Mouse (Mus musculus) G1E (cell line): Measurements from ENCODE around the gene Sfn. TPM values are rescaled to one million over a fixed set of nuclear protein-coding genes. Genes with fewer than 3 reads are reported as not detected.

Experiments used
- ATAC-seq: 2 replicates; pipeline ENCODE4 v1.8.0; 2016; ENCODE audit warnings: mild to moderate bottlenecking; ENCODE audit not compliant: insufficient number of reproducible peaks, poor library complexity, low FRiP score, severe bottlenecking; ENCODE audit errors: extremely low read depth
- DNase-seq: peaks from one replicate; pipeline ENCODE4 v3.0.0; 2012; ENCODE audit warnings: low spot score
- H3K27me3 ChIP-seq: 2 replicates; pipeline ENCODE4 v1.6.1; 2012; ENCODE audit warnings: mild to moderate bottlenecking, low read length, inconsistent platforms; ENCODE audit not compliant: insufficient read depth
- H3K36me3 ChIP-seq: replicated peaks from 2 replicates; pipeline ENCODE3; 2012; ENCODE audit warnings: mild to moderate bottlenecking, inconsistent platforms
- H3K4me1 ChIP-seq: 2 replicates; pipeline ENCODE4 v1.6.1; 2012; ENCODE audit warnings: low read depth, low read length, inconsistent platforms, mixed read lengths; ENCODE audit not compliant: insufficient read depth
- H3K4me3 ChIP-seq: 2 replicates; pipeline ENCODE4 v1.5.1; 2012; ENCODE audit warnings: low read depth, mild to moderate bottlenecking, inconsistent platforms, low read length, moderate library complexity, mixed read lengths
- H3K9me3 ChIP-seq: replicated peaks from 2 replicates; pipeline ENCODE4 v1.6.1; 2012; ENCODE audit warnings: inconsistent platforms
- CTCF ChIP-seq: IDR thresholded peaks from 2 replicates; pipeline ENCODE4 v1.5.1; 2012; ENCODE audit warnings: low read depth, low read length, inconsistent platforms, mixed read lengths
- GATA1 ChIP-seq: IDR thresholded peaks from 2 replicates; pipeline ENCODE4 v1.6.1; 2012; ENCODE audit warnings: borderline replicate concordance, low read length, inconsistent platforms, mixed read lengths
- GATA2 ChIP-seq: IDR thresholded peaks from 2 replicates; pipeline ENCODE4 v1.6.1; 2012; ENCODE audit warnings: low read depth, low read length, inconsistent platforms, borderline replicate concordance
- POLR2AphosphoS5 ChIP-seq: IDR thresholded peaks from 2 replicates; pipeline ENCODE4 v1.6.1; 2012; ENCODE audit warnings: low read depth, low read length, inconsistent platforms; ENCODE audit not compliant: insufficient replicate concordance
- TAL1 ChIP-seq: conservative IDR thresholded peaks from 2 replicates; pipeline ENCODE4 v1.6.1; 2012; ENCODE audit warnings: low read depth, low read length, inconsistent platforms, mixed read lengths
- polyA plus RNA-seq: library from polyadenylated mRNA; stranded (reverse); fragments of >175 nt; gene quantifications from 2 replicates; pipeline ENCODE4 v1.2.3, GENCODE M21; 2012
- total RNA-seq, 2 experiments: library from RNA; stranded (forward) in 1 of 2; stranded (reverse) in 1 of 2; fragments of 200-1000 nt in 1 of 2; fragments of >200 nt in 1 of 2; fragmentation: Nextera tagmentation in 1 of 2; gene quantifications; 2 replicates each; pipeline ENCODE4 v1.2.3; 2014 to 2017

Gene Sfn
- total and polyA plus RNA-seq, 3 experiments = 0.66 to 3.4 (median 1.3) TPM

GRCm38 (mm10) chr4:133624830-133625229 is 22.9 kb upstream of the Sfn start:
- ATAC-seq (no peak), DNase-seq (no peak)
- H3K36me3 ChIP-seq = peaks cover 43% of the 10 kb centered on the region

GRCm38 (mm10) chr4:133622161-133622695 is 20.3 kb upstream of the Sfn start:
- TF ChIP-seq TAL1 = no peak
- no peak for TF ChIP-seq GATA1
- no peak for TF ChIP-seq GATA2
- no peak for TF ChIP-seq CTCF
- no peak for TF ChIP-seq POLR2AphosphoS5
- ATAC-seq (no peak), DNase-seq (no peak)
- Histone ChIP-seq H3K4me1 (peaks cover 16% of the 10 kb centered on the region; the same call in 1 of the 2 replicates), H3K4me3 (no peak overlapping the region), H3K9me3 (no peaks in the 10 kb centered on the region), H3K36me3 (peaks cover 48% of the 10 kb centered on the region), H3K27me3 (no peaks in the 10 kb centered on the region)

More at GRCm38 (mm10) chr4:133624830-133625229, 22.9 kb upstream of the Sfn start:
- no peak for TF ChIP-seq TAL1
- no peak for TF ChIP-seq GATA1
- TF ChIP-seq CTCF = no peak
- TF ChIP-seq POLR2AphosphoS5 = no peak
- no peak for TF ChIP-seq GATA2
- no peak overlapping the region for H3K4me3 ChIP-seq
- peaks cover 12% of the 10 kb centered on the region; the same call in 1 of the 2 replicates for H3K4me1 ChIP-seq
- no peaks in the 10 kb centered on the region for H3K9me3 ChIP-seq
- H3K27me3 ChIP-seq = no peaks in the 10 kb centered on the region

GRCm38 (mm10) chr4:133620668-133621067 is 18.7 kb upstream of the Sfn start:
- Histone ChIP-seq H3K4me3 (no peak overlapping the region), H3K4me1 (peaks cover 15% of the 10 kb centered on the region; the same call in 1 of the 2 replicates), H3K27me3 (no peaks in the 10 kb centered on the region), H3K9me3 (no peaks in the 10 kb centered on the region), H3K36me3 (peaks cover 36% of the 10 kb centered on the region)
- no peak for TF ChIP-seq TAL1
- no peak for TF ChIP-seq GATA2
- TF ChIP-seq POLR2AphosphoS5 = no peak
- no peak for TF ChIP-seq CTCF
- TF ChIP-seq GATA1 = no peak
- no peak for DNase-seq
- no peak for ATAC-seq

- H3K4me1 ChIP-seq = peaks cover 9% of the 10 kb centered on the region; the same call in 1 of the 2 replicates
- TF ChIP-seq TAL1 (no peak), POLR2AphosphoS5 (no peak), GATA2 (no peak), GATA1 (no peak), CTCF (no peak)
- H3K9me3 ChIP-seq = no peaks in the 10 kb centered on the region
- no peaks in the 10 kb centered on the region for H3K27me3 ChIP-seq
- H3K4me3 ChIP-seq = no peak overlapping the region
- H3K36me3 ChIP-seq = peaks cover 38% of the 10 kb centered on the region
- DNase-seq (no peak), ATAC-seq (no peak)
Measured at GRCm38 (mm10) chr4:133619473-133620136, 17.6 kb upstream of the Sfn start.

- no peaks in the 10 kb centered on the region for H3K9me3 ChIP-seq
- no peak for DNase-seq
- H3K4me1 ChIP-seq = peaks cover 9% of the 10 kb centered on the region; the same call in 1 of the 2 replicates
- no peaks in the 10 kb centered on the region for H3K27me3 ChIP-seq
- TF ChIP-seq GATA1 (no peak), CTCF (no peak), TAL1 (no peak), GATA2 (no peak), POLR2AphosphoS5 (no peak)
- H3K4me3 ChIP-seq = no peak overlapping the region
- no peak for ATAC-seq
- H3K36me3 ChIP-seq = peaks cover 39% of the 10 kb centered on the region
Measured at GRCm38 (mm10) chr4:133617936-133618335, 16.0 kb upstream of the Sfn start.

GRCm38 (mm10) chr4:133615416-133615815 is 13.4 kb upstream of the Sfn start:
- TF ChIP-seq POLR2AphosphoS5 (no peak), GATA2 (no peak), CTCF (no peak), GATA1 (no peak), TAL1 (no peak)
- peaks cover 45% of the 10 kb centered on the region for H3K36me3 ChIP-seq
- H3K4me3 ChIP-seq = no peak overlapping the region
- peaks cover 4% of the 10 kb centered on the region; the same call in 1 of the 2 replicates for H3K4me1 ChIP-seq
- peaks cover 7% of the 10 kb centered on the region for H3K9me3 ChIP-seq
- DNase-seq (no peak), ATAC-seq (no peak)
- no peaks in the 10 kb centered on the region for H3K27me3 ChIP-seq

- ATAC-seq = no peak
- H3K4me1 ChIP-seq = no peaks in the 10 kb centered on the region
Measured at GRCm38 (mm10) chr4:133614274-133614761, 12.3 kb upstream of the Sfn start.

More at GRCm38 (mm10) chr4:133614274-133614761, 12.3 kb upstream of the Sfn start:
- Histone ChIP-seq H3K4me3 (no peak overlapping the region), H3K27me3 (no peaks in the 10 kb centered on the region), H3K9me3 (peaks cover 7% of the 10 kb centered on the region), H3K36me3 (peaks cover 49% of the 10 kb centered on the region)
- no peak for DNase-seq
- no peak for TF ChIP-seq TAL1
- TF ChIP-seq POLR2AphosphoS5 = no peak
- no peak for TF ChIP-seq GATA1
- TF ChIP-seq CTCF = no peak
- TF ChIP-seq GATA2 = no peak
